Mouse (Mus musculus) layer of hippocampus, postnatal 14 days (tissue): ENCODE data around the gene Skap2. TPM values are rescaled to one million over a fixed set of nuclear protein-coding genes. Genes with fewer than 3 reads are reported as not detected.

ENCODE experiments used
- DNase-seq, 2 experiments: peaks; one replicate each; pipeline ENCODE4 v3.0.0; 2021 to 2022; ENCODE audit warnings: low spot score in 2 of 2, mixed read lengths in 1 of 2
- total RNA-seq, 2 experiments: library from RNA; stranded (reverse); gene quantifications; 2 replicates each; pipeline ENCODE4 v1.2.3; 2021

The Skap2 gene
- total RNA-seq, 2 experiments from 2014 or later, result 10.8 to 11.0 TPM

DNA sequence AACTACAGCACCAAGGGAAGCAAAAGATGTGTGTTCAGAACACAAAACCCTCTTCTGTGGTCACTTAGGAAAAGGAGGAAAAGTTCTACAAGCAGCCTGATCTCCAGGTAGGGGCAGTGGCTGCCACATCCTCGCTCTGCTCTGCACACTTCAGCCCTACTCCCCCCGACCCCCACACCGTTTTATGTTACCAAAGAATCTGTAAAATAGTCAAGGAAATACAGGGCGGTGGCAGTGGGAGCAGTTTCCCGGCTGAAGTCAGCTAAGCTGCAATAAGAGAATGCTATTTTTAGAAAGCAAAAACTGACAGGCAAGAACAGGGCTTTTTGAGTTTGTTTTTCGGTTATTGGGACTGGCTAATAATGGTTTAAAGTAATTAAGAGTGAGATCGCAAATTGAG, 160.8 kb downstream of the Skap2 start:
- no peak for DNase-seq

DNA sequence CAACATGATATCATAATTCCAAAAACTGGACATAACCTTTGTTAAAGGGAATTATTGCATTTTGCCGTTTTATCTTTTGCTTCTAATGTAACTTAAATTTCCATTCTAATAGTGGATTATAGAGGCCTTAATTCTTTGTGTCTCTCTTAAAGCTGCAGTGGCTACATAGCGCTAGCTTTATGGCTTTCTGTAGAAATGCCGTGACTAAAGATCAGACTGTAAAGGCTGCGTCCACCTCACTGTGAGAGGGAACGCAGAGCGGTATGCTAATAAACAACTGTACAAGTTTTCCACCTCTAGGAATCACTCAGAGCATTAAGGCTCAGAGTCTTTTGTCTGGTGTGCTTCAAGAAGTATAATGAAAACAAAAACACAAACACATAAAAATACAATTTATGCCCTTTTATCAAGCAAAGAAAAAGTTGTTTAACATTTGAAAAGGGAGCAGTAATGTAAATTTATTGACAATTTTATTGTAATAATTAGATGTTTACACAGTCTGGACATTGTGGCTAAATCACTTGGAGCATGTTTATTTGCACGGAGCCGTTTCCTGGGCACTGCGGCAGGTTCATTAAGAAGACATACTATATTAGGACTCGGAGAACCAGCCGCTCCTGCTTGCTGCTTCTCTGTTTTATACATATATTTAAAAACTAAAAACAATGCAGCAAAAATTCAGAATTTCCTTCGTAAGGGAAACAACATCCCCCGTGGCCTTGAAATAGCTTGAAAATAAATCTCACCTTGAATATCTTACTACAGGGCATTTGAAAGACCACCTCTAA, 162.1 kb downstream of the Skap2 start:
- peak in 1 of 2 experiments; percentile 14 for DNase-seq

DNA sequence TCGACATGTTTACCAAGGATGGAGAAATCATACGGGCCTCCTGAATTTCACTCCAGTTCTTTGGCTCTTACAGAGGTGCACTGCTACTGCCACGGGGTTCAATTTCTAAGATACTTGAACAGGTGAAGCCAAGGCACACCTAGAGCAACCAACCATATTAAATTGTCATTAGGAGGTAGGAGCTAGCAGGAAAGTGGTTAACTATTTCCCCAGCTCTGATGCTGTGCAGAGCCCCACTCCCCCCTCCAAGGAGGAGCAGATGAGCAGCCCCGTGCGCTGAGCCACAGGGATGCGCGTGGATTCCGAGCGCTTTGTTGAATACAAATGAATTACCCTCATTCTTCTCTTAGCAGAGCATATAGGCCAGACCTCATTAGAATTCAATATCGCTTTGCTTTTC, 162.8 kb downstream of the Skap2 start:
- DNase-seq, result peak in 1 of 2 experiments; percentile 31

DNA sequence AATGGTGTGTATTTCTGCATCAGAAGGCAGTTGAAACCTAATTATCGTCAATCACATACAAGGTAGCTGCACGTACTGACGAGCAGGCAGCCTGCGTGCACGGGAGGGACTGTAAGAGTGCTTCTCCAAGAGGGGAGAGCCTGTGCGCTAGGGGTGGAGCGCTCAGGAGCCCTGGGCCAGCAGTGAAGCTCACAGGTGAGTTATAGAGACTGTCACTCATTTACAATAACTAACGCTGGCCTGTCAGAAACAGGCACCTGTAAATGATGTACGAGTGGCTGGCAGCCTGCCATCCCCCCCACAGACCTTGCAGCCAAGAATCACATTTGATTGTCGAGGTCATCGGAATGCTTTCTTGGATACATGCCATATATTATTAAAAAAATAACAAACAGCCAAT, 168.2 kb downstream of the Skap2 start:
- peak in 1 of 2 experiments; percentile 12 for DNase-seq

DNA sequence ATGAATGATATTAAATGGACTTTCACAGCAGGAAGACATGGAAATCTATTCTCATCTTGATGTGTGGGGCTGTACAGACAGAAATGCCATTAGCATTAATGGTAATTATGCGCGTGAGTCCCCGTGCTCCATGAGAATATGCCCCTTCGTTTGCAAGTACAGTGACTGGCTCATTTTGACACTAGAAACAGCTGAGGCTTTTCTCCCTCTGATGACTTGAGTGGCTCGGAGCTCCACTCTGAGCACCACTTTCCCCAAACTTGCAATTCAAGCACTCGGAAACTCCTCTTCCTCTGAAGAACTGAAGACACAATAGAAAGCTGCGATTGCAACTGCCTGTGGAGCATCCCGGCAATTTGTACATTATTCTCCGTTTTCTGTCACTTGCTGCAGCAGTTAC, 169.3 kb downstream of the Skap2 start:
- no peak for DNase-seq

DNA sequence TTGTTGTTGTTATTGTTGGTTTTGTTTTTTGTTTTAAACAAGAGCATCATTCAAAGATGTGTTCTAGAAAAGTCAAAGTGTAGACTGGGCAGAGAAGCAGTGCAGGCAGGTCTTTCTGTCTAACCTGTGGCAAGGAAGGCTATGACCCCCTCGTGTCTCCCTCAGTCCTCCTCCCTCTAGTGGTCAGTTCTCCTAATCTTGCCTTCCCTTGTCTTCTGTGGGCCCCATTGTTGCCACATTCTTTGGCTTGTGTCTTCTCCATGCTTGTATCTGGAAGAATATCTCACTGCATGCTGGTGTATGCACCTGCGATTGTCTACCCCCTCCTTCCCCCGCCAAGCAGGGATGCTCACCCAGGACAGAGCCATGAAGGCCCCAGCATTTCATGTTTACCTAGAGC, 174.2 kb downstream of the Skap2 start:
- no peak for DNase-seq

DNA sequence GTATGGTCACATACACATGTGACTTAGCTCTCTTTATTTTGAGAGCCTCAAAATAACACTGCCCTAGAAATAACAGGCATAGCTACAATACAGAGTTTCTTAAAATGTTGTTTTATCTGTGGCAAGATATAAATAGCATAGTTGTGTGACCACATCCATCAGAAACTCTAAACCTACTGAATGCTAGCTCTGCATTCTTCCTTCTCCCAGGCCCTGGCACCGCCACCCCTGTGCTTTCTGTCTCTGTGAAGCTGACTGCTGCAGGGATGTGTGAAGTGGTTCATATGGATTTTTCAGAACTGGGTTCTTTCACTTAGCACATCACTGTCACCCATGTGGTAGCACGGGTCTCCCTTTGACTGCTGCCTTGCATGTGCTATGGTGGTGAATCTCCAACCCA, 179.0 kb downstream of the Skap2 start:
- DNase-seq, result no peak

DNA sequence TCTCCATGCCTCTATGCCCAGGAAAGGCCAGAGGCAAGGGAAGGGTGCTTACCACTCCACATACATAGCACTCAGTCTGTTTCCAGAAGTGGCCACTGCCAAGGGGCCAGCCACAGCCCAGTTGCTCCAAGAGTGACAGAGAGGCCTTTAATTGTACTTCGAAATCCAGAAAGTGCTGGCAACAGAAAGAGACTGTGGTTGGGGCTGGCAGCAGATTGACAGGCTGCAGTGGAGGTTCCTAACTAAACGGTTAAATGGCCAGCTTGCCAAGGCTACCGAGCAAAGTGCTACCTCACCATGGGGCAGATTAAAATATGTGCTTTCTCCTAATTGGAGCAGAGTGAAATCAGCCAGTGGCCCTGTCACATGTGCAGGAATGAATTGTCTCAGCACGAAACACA, 186.7 kb downstream of the Skap2 start:
- no peak for DNase-seq

DNA sequence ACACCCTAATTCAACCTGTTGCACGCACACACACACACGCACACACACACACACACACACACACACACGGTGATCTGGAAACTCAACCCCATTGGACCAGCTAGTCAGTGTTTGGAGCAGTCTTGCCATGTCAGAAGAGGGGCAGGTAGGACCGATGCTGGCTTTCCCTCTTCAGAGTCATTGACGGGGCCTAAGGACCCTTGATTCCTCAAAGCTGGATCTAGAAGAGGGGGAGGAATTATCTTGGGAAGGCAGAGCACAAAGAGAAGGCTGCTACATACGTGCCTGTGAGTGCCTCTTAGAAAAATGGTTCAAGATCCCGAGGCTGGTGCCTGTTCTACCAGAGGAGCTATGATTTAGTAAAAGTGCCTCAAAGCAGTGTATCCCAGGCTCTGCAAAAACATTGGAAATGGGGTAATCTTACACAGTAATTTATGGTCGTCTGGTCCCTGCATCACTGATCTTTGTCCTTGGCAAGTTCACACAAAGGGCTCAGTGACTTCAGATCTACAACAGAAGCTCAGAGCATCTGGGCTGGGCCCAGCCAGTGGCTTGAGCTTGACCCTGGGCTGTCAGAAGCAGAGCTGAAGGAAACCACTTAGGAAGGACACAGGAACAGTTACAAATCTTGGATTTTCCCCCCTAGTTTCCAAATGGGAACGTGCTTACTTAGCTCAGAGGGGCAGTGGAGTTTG, 188.1 kb downstream of the Skap2 start:
- DNase-seq, result no peak

DNA sequence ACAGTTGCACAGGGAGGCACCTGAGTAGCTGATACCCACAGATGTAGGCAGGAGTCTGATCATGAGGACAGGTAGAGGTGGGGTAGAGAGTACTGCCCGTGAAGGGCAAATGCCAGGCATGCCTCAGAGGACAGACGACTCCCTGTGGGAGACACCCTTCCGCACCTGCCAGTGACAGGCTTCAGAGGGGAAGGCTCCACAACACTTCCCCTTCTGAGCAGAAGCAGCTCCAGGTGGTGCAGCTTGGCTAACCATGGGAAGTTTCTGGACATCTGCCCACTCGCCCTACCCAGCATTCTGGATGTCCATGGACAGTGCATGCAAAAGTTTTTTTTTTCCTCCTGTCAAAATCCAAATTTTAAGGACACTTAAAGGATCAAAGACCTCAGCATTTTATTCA, 190.3 kb downstream of the Skap2 start:
- DNase-seq, result no peak

DNA sequence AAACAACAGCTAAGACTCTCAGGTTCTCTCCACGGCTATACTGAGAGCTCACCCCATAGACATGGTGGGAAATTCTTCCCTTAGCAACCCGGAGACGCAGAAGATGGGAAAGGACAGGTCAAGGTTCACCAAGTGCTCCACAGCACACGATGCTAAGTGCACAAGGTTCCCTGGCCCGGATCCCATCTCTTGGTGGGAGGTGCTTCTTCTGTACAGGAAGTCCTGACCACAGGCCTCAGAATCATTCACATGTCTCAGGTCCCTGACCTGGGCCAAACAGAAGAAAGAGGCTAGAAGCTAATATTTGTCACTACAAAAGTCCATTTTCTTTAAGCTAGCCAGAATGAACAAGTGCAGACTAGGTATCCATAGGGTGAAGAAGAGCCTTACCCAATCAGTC, 191.5 kb downstream of the Skap2 start:
- no peak for DNase-seq

DNA sequence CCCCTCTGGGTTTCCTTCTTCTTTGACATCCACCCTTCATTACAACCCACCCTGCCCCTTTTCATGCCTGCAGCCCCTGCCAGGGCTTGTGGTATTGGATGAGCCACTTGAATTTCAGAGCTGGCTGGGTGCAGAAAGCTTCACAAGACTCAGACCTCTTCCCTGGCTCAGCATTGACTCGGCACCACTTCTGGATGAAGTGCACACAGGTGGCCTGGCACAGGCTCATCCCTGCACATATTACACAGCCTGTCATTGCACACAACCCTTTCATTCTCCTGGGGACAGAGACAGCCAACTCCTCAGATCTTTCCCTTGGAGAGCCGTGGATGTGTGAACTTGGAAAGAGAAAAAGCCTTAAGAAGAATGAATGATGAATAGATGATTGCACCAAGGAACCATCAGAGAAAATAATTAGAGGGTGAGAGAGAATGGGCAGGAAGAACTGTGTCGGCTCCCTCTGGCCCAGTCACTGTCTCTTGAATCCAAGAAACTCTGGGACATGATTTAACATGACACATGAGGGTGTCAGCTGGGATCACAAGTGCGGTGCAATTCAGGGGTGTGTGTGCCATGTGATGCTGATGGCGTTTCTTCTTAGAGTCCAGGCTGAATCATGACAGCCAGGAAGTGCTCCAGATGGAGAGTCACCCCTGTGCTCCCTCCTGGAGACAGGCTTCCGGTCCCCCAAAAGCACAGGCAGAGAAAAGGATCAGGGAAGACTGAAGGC, 195.3 kb downstream of the Skap2 start:
- DNase-seq, result peak in 1 of 2 experiments; percentile 40

DNA sequence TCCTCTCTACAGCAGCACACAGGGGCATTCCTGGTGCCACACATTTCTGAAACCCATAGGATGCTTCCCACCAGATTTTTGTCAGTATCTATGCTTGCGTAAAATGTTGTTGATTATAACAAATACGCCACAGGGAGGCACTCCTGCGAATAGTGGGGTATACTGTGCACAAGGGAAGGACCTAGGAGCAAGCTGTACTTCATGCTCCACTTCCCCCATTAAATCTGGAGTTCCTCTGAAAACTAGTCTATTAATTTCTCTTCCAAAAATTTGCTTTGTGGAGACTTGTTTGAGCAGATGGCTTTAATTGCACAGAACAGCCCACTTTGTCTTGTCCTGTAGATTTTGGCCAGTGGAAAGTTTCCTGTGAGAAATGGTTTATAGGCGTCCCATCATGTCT, 201.4 kb downstream of the Skap2 start:
- DNase-seq, result peak in 1 of 2 experiments; percentile 34

DNA sequence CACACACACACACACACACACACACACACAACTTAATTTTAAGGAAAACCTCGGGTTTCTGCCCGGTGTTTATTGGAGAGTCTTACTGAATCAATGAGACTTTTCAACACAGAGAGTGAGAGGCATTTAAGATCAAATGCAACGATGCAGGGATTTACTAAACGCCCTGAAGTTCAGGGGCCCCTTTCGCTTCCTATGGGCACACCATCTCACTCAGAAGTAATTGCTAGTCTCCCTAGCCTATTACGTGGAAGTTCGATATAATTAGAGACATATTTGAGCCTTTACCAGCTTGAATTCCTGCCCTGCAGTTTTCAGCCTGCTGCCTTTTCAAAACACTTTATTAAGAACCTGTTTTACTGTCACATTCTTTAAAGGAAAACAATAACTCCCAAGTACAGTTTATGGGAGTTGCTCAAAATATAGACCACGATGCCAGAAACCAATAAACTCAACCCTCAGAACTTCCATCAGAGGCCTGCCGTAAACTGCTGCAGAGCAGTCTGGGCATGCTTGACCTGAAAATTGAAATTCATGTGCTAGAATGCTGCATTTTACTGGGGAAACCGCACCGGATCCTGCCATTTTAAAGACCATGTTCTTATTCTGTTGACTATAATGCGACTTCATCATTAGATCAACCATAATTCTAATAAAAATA, 203.1 kb downstream of the Skap2 start:
- no peak for DNase-seq

DNA sequence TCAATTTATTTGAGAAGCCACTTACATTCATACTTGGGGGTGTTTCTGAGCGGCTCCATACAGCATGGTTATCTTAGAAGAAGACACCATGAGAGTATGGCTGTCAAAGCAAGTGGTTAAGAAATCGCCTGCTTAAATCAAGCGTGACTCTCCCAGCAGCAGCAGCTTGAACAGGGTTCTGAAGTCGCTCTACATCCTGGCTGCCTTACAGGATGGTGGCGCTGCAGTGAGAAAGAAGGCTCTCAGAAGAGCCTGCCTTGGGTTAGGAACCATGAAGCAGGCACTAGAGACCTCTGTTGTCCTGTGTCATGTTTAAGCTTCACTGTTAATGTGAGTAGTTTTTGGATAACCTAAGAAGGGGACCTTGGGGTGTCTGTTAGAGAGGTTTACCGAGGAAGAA, 204.3 kb downstream of the Skap2 start:
- no peak for DNase-seq

Other genes starting within 250 kb of the Skap2 start
- not detected for gene Hoxa1, start 145.8 kb upstream of the Skap2 start, total RNA-seq
- not detected for gene Hoxa2, start 152.3 kb upstream of the Skap2 start, total RNA-seq
- not detected for gene 5730596B20Rik, start 164.9 kb upstream of the Skap2 start, total RNA-seq
- not detected for gene Hoxa4, start 179.2 kb upstream of the Skap2 start, total RNA-seq
- not detected for gene Hoxa5, start 192.0 kb upstream of the Skap2 start, total RNA-seq
- not detected for gene Hoxa6, start 196.2 kb upstream of the Skap2 start, total RNA-seq
- gene Hoxa3, start 200.8 kb upstream of the Skap2 start, total RNA-seq, result not detected
- not detected for gene Gm28308, start 200.8 kb upstream of the Skap2 start, total RNA-seq
- gene Hoxa7, start 209.3 kb upstream of the Skap2 start, total RNA-seq, result under 1 TPM; 0.16 to 0.45 TPM
- not detected for gene Hoxa9, start 218.5 kb upstream of the Skap2 start, total RNA-seq
- gene Hoxa10, start 228.3 kb upstream of the Skap2 start, total RNA-seq, result not detected
- not detected for gene Hoxa11, start 233.3 kb upstream of the Skap2 start, total RNA-seq
- gene Hoxa13, start 248.3 kb upstream of the Skap2 start, total RNA-seq, result not detected